Mouse (Mus musculus) embryonic facial prominence, embryonic 14.5 days (tissue): Measurements from ENCODE around the gene Sost. TPM values are rescaled to one million over a fixed set of nuclear protein-coding genes. Genes with fewer than 3 reads are reported as not detected.
A peak's percentile ranks its signal among the peaks of the same experiment; 100 is the strongest.

Experiments used
- ATAC-seq: fragments of 200-750 bp; cut with Nextera tagmentation; 2 replicates; pipeline ENCODE4 v1.8.0; 2017; ENCODE audit warnings: low read depth, moderate number of reproducible peaks, moderate TSS enrichment
- DNase-seq: peaks from one replicate; pipeline ENCODE4 v3.0.0-alpha.2; 2015; ENCODE audit warnings: low spot score
- H3K27ac ChIP-seq: fragments of 300-500 bp; sonication (generic); replicated peaks from 2 replicates; pipeline ENCODE4 v1.5.1; 2014; ENCODE audit warnings: low read depth, mild to moderate bottlenecking, low read length, moderate library complexity
- H3K27me3 ChIP-seq: fragments of 300-500 bp; sonication (generic); replicated peaks from 2 replicates; pipeline ENCODE4 v1.6.1; 2014; ENCODE audit warnings: low read length; ENCODE audit not compliant: control insufficient read depth, insufficient read depth
- H3K36me3 ChIP-seq: fragments of 300-500 bp; sonication (generic); 2 replicates; pipeline ENCODE4 v1.6.1; 2014; ENCODE audit warnings: low read length, mixed read lengths; ENCODE audit not compliant: control insufficient read depth, insufficient read depth
- H3K4me1 ChIP-seq: fragments of 300-500 bp; sonication (generic); 2 replicates; pipeline ENCODE4 v1.6.1; 2014; ENCODE audit warnings: antibody characterized with exemption, low read length; ENCODE audit not compliant: control insufficient read depth, insufficient read depth
- H3K4me2 ChIP-seq: fragments of 300-500 bp; sonication (generic); 2 replicates; pipeline ENCODE4 v1.6.1; 2014; ENCODE audit warnings: low read depth, mild to moderate bottlenecking, low read length, moderate library complexity, mixed read lengths
- H3K4me3 ChIP-seq: fragments of 300-500 bp; sonication (generic); 2 replicates; pipeline ENCODE4 v1.5.1; 2014; ENCODE audit warnings: low read depth, mild to moderate bottlenecking, low read length
- H3K9ac ChIP-seq: fragments of 300-500 bp; sonication (generic); 2 replicates; pipeline ENCODE4 v1.6.1; 2014; ENCODE audit warnings: low read depth, mild to moderate bottlenecking, low read length, moderate library complexity, mixed read lengths
- H3K9me3 ChIP-seq: fragments of 300-500 bp; sonication (generic); 2 replicates; pipeline ENCODE4 v1.6.1; 2016; ENCODE audit warnings: low read length; ENCODE audit not compliant: control insufficient read depth
- WGBS: fragments of 180-500 bp; shearing (Covaris S2); extraction: QIAGEN DNeasy Blood & Tissue Kit; methylation state at CpG from one replicate; pipeline ENCODE4 v1.1.7; 2014; 5-methylcytosine and 5-hydroxymethylcytosine counted together
- polyA plus RNA-seq: library from polyadenylated mRNA; unstranded; fragments of >200 nt; fragmentation: Nextera tagmentation; extraction: Ambion mirVana; gene quantifications from 2 replicates; pipeline ENCODE4 v1.2.1, GENCODE M21; 2014

The Sost gene
- polyA plus RNA-seq, 1 experiment from 2014 or later, result not detected

DNA sequence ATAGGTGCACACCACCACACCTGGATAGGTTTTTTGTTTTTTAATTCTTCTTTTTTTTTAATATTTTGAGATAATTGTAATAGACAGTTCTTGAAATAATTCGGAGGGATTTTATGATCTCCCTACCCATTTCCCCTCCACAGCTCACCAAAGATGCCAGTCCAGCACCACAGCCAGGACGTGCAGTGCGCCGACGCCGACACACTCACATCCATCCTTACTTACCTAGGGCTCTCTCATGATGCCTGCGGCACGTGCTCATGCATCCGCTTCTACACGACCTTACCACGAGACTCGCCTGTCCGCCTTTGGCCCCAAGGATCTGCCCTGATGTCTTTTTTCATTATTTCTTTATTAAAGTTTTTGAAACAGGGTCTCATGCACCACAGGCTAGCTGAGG, 3.0 kb upstream of the Sost start:
- H3K9ac ChIP-seq, result no peak overlapping the region
- no peaks in the 10 kb centered on the region for H3K9me3 ChIP-seq
- no peak overlapping the region for H3K4me2 ChIP-seq
- H3K27me3 ChIP-seq, result peaks cover 28% of the 10 kb centered on the region
- H3K4me3 ChIP-seq, result no peak overlapping the region
- ATAC-seq (no peak), DNase-seq (no peak)
- no peaks in the 10 kb centered on the region for H3K4me1 ChIP-seq
- H3K27ac ChIP-seq, result no peak overlapping the region
- 78% methylated on average over 13 of the region's 13 CpGs for WGBS
- no peaks in the 10 kb centered on the region; the same call in 1 of the 2 replicates for H3K36me3 ChIP-seq

DNA sequence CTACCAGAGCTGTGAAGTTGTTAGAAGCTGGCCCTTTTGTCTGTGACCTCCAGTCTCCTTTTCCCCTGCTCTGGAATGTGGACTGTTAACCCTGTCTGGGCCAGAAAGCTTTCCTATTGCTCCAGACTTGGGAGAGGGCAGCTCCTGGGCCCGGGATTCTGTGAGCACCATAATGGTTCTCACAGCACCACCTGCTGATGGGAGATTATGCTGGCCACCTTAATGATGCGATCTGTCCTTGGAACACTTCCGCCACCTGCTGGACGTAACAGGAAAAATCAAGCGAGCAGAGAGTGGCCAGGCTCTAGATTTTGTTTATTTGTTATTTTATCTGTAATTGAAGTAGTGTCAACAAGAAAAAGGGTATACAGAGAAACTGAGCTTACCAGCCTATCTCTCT, 2.0 kb upstream of the Sost start:
- Histone ChIP-seq H3K27ac (no peak overlapping the region), H3K4me1 (no peaks in the 10 kb centered on the region), H3K9me3 (no peaks in the 10 kb centered on the region), H3K4me2 (no peak overlapping the region), H3K36me3 (no peaks in the 10 kb centered on the region; the same call in 1 of the 2 replicates), H3K9ac (no peak overlapping the region), H3K27me3 (peaks cover 39% of the 10 kb centered on the region), H3K4me3 (no peak overlapping the region)
- 0% methylated on average over 5 of the region's 5 CpGs for WGBS
- DNase-seq (peak; percentile 93), ATAC-seq (peak; percentile 75)

DNA sequence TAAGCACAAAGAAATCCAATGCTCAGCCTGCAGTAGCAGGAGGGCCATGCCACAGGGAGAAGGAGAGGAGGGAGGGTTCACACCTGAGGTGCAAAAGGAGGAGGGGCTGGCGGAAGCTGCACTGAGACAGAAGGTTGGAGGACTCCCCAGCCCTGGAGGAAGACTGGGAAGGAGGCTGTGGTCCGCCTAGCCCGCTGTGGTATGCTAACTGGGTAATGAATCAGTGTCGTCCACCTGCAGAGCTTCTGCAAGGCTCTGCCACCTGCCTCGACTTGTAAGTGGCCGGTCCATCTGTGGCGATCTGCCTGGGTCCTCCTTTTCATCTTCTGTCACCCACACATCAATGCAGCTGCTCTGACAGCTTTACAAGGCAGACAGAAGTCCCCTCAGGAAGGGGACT, 1.5 kb upstream of the Sost start:
- no peak overlapping the region for H3K27ac ChIP-seq
- H3K4me3 ChIP-seq, result no peak overlapping the region
- DNase-seq (no peak), ATAC-seq (no peak)
- no peaks in the 10 kb centered on the region for H3K36me3 ChIP-seq
- no peak overlapping the region for H3K9ac ChIP-seq
- 12% methylated on average over 4 of the region's 7 CpGs for WGBS
- no peak overlapping the region for H3K4me2 ChIP-seq
- H3K27me3 ChIP-seq, result peaks cover 43% of the 10 kb centered on the region
- no peaks in the 10 kb centered on the region for H3K9me3 ChIP-seq
- 0 out of 2 replicates have a peak, but pooled peaks cover under 1% of the 10 kb centered on the region for H3K4me1 ChIP-seq

DNA sequence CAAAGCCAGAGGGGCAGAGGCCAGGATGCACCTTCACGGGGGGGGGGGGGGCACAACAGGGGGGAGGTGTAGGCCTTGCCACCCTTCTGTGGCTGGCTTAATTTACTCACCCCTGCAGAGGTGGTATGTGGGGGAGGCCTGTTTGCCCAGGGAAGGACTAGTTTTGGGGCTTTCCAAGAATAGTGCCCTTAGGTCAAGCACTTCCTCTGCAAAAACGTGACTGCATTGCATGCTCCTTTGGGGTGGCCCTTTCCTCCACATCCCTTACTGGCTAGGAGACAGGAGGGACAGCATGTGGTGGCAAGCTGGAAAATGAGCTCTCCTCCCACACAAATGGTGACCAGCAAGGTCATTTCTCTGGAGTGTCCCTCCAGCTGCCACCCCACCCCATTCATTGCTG, 1.3 kb downstream of the Sost start:
- H3K4me3 ChIP-seq, result no peak overlapping the region
- no peaks in the 10 kb centered on the region for H3K9me3 ChIP-seq
- H3K27ac ChIP-seq, result no peak overlapping the region
- WGBS, result 12% methylated on average over 2 of the region's 2 CpGs
- H3K27me3 ChIP-seq, result peaks cover 71% of the 10 kb centered on the region
- peaks cover 5% of the 10 kb centered on the region; the same call in 1 of the 2 replicates for H3K4me1 ChIP-seq
- no peak overlapping the region for H3K4me2 ChIP-seq
- H3K9ac ChIP-seq, result no peak overlapping the region
- no peaks in the 10 kb centered on the region for H3K36me3 ChIP-seq
- DNase-seq (no peak), ATAC-seq (no peak)

DNA sequence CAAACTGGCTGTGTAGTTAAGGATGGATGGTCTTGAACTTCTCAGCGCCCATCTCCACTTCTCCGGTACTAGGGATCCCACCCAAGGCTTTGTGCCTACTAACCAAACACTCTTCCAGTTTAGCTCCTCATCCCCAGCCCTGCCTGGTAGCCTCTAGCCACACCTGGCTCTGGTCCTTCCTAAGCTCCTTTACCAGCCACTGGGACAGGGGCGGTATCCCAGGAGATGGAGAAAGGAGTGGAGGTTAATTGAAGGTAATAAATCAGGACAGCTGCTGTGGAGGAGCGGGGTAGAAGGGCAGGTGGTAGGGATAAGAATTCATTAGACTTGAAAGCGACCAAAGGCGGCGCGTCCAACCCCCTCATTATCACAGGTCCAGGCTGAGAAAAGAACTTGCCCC, 2.2 kb downstream of the Sost start:
- no peak overlapping the region for H3K4me2 ChIP-seq
- WGBS, result 4% methylated on average over 8 of the region's 8 CpGs

GRCm38 (mm10) chr11:101963473-101964291, 3.1 kb downstream of the Sost start:
- peak overlapping the region; percentile 60 for H3K9ac ChIP-seq
- WGBS, result under 1% methylated on average over 24 of the region's 78 CpGs
- ATAC-seq, result peak; percentile 48; the same call in 1 of the 2 replicates

More for the DNA sequence above, 2.2 kb downstream of the Sost start:
- Histone ChIP-seq H3K36me3 (no peaks in the 10 kb centered on the region), H3K27me3 (peaks cover 72% of the 10 kb centered on the region), H3K9ac (no peak overlapping the region), H3K27ac (no peak overlapping the region), H3K4me1 (peaks cover 5% of the 10 kb centered on the region; the same call in 1 of the 2 replicates), H3K4me3 (peak overlapping the region; percentile 54; the same call in 1 of the 2 replicates), H3K9me3 (no peaks in the 10 kb centered on the region)
- ATAC-seq, result no peak
- no peak for DNase-seq

DNA sequence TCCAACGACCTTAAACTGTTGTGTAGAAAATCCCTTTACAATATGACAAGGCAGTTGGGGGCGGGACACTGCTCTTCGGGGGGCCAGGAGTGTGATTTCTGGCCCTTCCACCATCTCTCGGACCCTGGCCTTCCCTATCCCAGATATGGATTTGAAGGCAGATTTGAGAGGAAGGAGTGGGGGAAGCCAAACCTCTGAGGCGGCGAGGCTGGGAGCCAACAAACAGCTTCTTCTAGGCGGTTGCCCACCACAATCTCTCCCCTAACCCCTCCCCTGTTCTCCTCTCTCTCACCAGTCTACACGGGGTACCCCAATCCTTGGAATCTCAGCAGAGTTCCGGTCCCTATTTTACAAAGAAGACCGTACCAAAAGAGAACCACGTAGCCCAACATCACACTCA, 3.8 kb downstream of the Sost start:
- Histone ChIP-seq H3K9ac (no peak overlapping the region), H3K4me3 (peak overlapping the region; percentile 54), H3K27me3 (peaks cover 67% of the 10 kb centered on the region), H3K9me3 (no peaks in the 10 kb centered on the region), H3K36me3 (no peaks in the 10 kb centered on the region), H3K4me1 (peaks cover 7% of the 10 kb centered on the region; the same call in 1 of the 2 replicates), H3K4me2 (peak overlapping the region; percentile 93), H3K27ac (no peak overlapping the region)
- 5% methylated on average over 11 of the region's 11 CpGs for WGBS
- ATAC-seq (no peak), DNase-seq (no peak)

More at GRCm38 (mm10) chr11:101963473-101964291, 3.1 kb downstream of the Sost start:
- H3K36me3 ChIP-seq, result no peaks in the 10 kb centered on the region
- H3K4me3 ChIP-seq, result peak overlapping the region; percentile 54
- H3K9me3 ChIP-seq, result no peaks in the 10 kb centered on the region
- DNase-seq, result no peak
- H3K27ac ChIP-seq, result no peak overlapping the region
- H3K4me1 ChIP-seq, result peaks cover 6% of the 10 kb centered on the region; the same call in 1 of the 2 replicates
- H3K4me2 ChIP-seq, result peak overlapping the region; percentile 93
- peaks cover 72% of the 10 kb centered on the region for H3K27me3 ChIP-seq

DNA sequence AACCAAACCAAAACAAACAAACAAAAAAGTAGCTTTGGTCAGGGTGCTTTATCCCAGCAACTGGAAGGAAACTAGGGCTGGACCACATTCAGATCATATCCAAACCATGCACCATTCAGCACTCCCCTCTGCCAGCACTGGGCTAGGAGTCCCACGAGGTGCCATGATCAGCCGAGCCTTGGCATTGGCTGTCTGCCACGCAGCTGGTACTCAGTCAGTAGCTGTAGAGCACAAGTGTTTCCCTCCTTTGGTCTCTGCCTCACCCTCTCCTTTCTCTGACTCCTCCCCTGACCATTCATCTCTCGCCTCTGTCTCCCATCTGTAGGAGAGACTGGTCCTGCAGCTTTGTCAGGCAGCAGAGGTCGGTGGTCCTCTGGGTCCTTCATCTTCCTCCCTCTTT, 9.3 kb downstream of the Sost start:
- WGBS, result 71% methylated on average over 5 of the region's 5 CpGs
- no peak for ATAC-seq

More for the DNA sequence above, 9.3 kb downstream of the Sost start:
- Histone ChIP-seq H3K36me3 (no peaks in the 10 kb centered on the region), H3K9ac (no peak overlapping the region), H3K27me3 (peaks cover 20% of the 10 kb centered on the region), H3K4me1 (peaks cover 7% of the 10 kb centered on the region; the same call in 1 of the 2 replicates), H3K9me3 (no peaks in the 10 kb centered on the region), H3K4me2 (no peak overlapping the region), H3K4me3 (no peak overlapping the region), H3K27ac (no peak overlapping the region)
- DNase-seq, result no peak
